Mouse (Mus musculus) embryonic facial prominence, embryonic 13.5 days (tissue): ENCODE results near the gene Gm7879. TPM values are rescaled to one million over a fixed set of nuclear protein-coding genes. Genes with fewer than 3 reads are reported as not detected.

Experiments used
- ATAC-seq: fragments of 200-750 bp; cut with Nextera tagmentation; 2 replicates; pipeline ENCODE4 v1.8.0; 2017; ENCODE audit warnings: low read depth; ENCODE audit not compliant: insufficient number of reproducible peaks, insufficient read depth, low FRiP score, low TSS enrichment
- H3K27ac ChIP-seq: fragments of 300-500 bp; sonication (generic); 2 replicates; pipeline ENCODE4 v1.5.1; 2015; ENCODE audit warnings: moderate library complexity, mild to moderate bottlenecking, inconsistent platforms
- H3K27me3 ChIP-seq: fragments of 300-500 bp; sonication (generic); 2 replicates; pipeline ENCODE4 v1.6.1; 2015; ENCODE audit warnings: mild to moderate bottlenecking, inconsistent platforms
- H3K36me3 ChIP-seq: fragments of 300-500 bp; sonication (generic); 2 replicates; pipeline ENCODE4 v1.6.1; 2015; ENCODE audit warnings: mild to moderate bottlenecking, inconsistent platforms
- H3K4me1 ChIP-seq: fragments of 300-500 bp; sonication (generic); 2 replicates; pipeline ENCODE4 v1.6.1; 2015; ENCODE audit warnings: inconsistent platforms
- H3K4me2 ChIP-seq: fragments of 300-500 bp; sonication (generic); 2 replicates; pipeline ENCODE4 v1.6.1; 2015; ENCODE audit warnings: moderate library complexity, mild to moderate bottlenecking, inconsistent platforms
- H3K4me3 ChIP-seq: fragments of 300-500 bp; sonication (generic); 2 replicates; pipeline ENCODE4 v1.5.1; 2015; ENCODE audit warnings: mild to moderate bottlenecking, inconsistent platforms
- H3K9ac ChIP-seq: fragments of 300-500 bp; sonication (generic); 2 replicates; pipeline ENCODE4 v1.6.1; 2015; ENCODE audit warnings: mild to moderate bottlenecking, inconsistent platforms
- H3K9me3 ChIP-seq: fragments of 300-500 bp; sonication (generic); 2 replicates; pipeline ENCODE4 v1.6.1; 2016; ENCODE audit warnings: inconsistent platforms
- WGBS: fragments of 180-500 bp; shearing (Covaris S2); methylation state at CpG from one replicate; pipeline ENCODE4 v1.1.7; 2015; ENCODE audit warnings: mixed read lengths; 5-methylcytosine and 5-hydroxymethylcytosine counted together
- polyA plus RNA-seq: library from polyadenylated mRNA; unstranded; fragments of >200 nt; fragmentation: Nextera tagmentation; extraction: Ambion mirVana; gene quantifications from 2 replicates; pipeline ENCODE4 v1.2.1, GENCODE M21; 2015

Gm7879 gene
- polyA plus RNA-seq, 1 experiment from 2014 or later = not detected

DNA sequence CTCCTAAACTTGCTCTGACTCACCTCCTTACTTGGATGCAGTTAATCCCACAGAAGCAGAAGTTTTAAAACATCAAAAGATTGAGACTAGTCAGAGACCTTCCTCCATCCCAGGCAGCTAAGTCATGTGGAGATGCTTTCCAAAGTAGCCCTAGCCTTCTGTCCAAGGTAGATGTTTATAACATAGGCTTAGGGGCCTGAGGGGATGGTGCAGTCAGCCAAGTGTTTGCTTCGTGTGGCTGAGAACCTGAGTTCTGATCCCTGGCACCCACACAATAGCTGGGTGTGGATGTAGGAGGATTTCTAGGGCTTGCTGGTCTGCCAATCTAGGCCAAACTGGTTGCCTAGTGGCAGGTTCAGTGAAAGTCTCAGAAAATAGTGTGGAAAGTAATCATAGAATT lies 40.3 kb downstream of the Gm7879 start:
- Histone ChIP-seq H3K9me3 (no peaks in the 10 kb centered on the region), H3K27me3 (no peaks in the 10 kb centered on the region), H3K4me2 (no peak overlapping the region), H3K27ac (no peak overlapping the region), H3K36me3 (no peaks in the 10 kb centered on the region), H3K9ac (no peak overlapping the region), H3K4me3 (no peak overlapping the region), H3K4me1 (peaks cover 7% of the 10 kb centered on the region)
- WGBS = 55% methylated on average over 1 of the region's 1 CpGs
- no peak for ATAC-seq

DNA sequence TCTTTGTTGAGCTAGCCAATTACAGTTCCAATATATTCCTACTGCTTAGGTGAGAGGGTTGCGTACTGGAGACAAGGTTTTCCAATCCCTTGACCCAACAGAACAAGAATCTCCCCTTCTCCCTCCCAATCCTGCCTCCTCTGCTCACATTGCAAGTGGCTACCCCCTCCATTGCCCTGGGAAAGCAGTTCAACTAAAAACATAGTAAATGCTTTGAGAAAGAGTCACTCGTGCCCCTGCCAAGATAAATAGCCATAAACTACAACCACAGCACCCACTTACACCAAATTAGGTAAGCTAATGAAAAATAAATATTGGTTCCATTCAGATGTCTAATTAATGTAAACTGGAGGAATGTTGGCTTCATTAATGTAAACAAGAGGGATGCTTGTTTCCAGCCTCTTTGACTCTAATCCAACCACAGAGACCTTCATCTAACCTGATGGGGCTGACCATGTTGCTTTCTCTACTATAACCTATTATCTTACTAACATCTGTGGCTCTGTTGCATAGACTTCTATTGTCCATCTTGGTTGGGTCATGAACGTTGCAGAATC lies 47.0 kb downstream of the Gm7879 start:
- Histone ChIP-seq H3K27me3 (no peaks in the 10 kb centered on the region), H3K27ac (no peak overlapping the region), H3K4me2 (no peak overlapping the region), H3K9ac (no peak overlapping the region), H3K4me3 (no peak overlapping the region), H3K9me3 (no peaks in the 10 kb centered on the region), H3K36me3 (no peaks in the 10 kb centered on the region), H3K4me1 (no peaks in the 10 kb centered on the region)
- no peak for ATAC-seq
- WGBS = 79% methylated on average over 3 of the region's 3 CpGs

DNA sequence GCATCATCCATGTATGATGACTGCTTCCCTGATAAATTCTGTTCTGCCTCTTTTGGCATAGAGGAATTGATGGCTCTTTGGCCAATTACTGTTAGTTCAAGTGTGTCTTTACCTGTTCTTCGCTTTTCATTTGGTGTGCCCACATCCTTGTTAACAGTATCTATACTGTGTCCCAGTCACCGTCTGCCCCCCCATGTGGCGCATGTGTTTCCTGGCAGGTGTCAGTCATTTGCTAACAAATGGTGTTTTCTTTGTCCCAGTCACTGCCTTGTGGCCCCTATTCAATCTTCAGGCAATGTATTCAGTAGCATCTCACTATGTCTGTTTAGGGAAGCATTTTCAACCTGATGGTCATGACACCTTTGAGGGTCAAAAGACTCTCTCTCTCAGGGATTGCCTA lies 48.1 kb downstream of the Gm7879 start:
- H3K4me1 ChIP-seq = no peaks in the 10 kb centered on the region
- no peaks in the 10 kb centered on the region for H3K9me3 ChIP-seq
- ATAC-seq = no peak
- H3K4me3 ChIP-seq = no peak overlapping the region
- H3K36me3 ChIP-seq = no peaks in the 10 kb centered on the region
- no peak overlapping the region for H3K4me2 ChIP-seq
- no peak overlapping the region for H3K27ac ChIP-seq
- WGBS = 93% methylated on average over 3 of the region's 3 CpGs
- H3K9ac ChIP-seq = no peak overlapping the region
- no peaks in the 10 kb centered on the region for H3K27me3 ChIP-seq

Other genes starting within 250 kb of the Gm7879 start
- 0.12 TPM in 1 of 2 replicates, not detected in the other for gene Bst1, start 94.3 kb upstream of the Gm7879 start, polyA plus RNA-seq
- 57.2 and 60.4 TPM in 2 replicates for gene Fbxl5, start 91.5 kb upstream of the Gm7879 start, polyA plus RNA-seq
- 5.2 and 7.2 TPM in 2 replicates for gene Cd38, start 44.6 kb upstream of the Gm7879 start, polyA plus RNA-seq
- 13.5 and 14.0 TPM in 2 replicates for gene Fgfbp1, start 68.6 kb downstream of the Gm7879 start, polyA plus RNA-seq
- gene Prom1, start 188.9 kb downstream of the Gm7879 start, polyA plus RNA-seq = 38.2 and 47.7 TPM in 2 replicates